Mouse (Mus musculus) cortical plate, adult 2 months (tissue): ENCODE results near the gene Mettl7a1. TPM values are rescaled to one million over a fixed set of nuclear protein-coding genes. Genes with fewer than 3 reads are reported as not detected.
A peak's percentile ranks its signal among the peaks of the same experiment; 100 is the strongest.
"Not testable (repeated sequence)": the region's sequence is repeated elsewhere in the genome, so short reads cannot be mapped to it uniquely, and the experiment has no call there.

ENCODE experiments used
- H3K27ac ChIP-seq: fragments of 200-500 bp; 2 replicates; pipeline ENCODE4 v1.5.1; 2012; ENCODE audit warnings: low read length, control low read depth, inconsistent platforms; ENCODE audit not compliant: insufficient read depth
- H3K4me1 ChIP-seq: fragments of 200-500 bp; 2 replicates; pipeline ENCODE4 v1.6.1; 2011; ENCODE audit warnings: low read length; ENCODE audit not compliant: control insufficient read depth, insufficient read depth
- H3K4me3 ChIP-seq: fragments of 200-500 bp; 2 replicates; pipeline ENCODE4 v1.5.1; 2011; ENCODE audit warnings: mild to moderate bottlenecking, low read length, control low read depth; ENCODE audit not compliant: insufficient read depth
- CTCF ChIP-seq: fragments of 200-500 bp; IDR thresholded peaks from 2 replicates; pipeline ENCODE4 v1.5.1; 2011; ENCODE audit warnings: mild to moderate bottlenecking, control low read depth, low read length; ENCODE audit not compliant: insufficient read depth; ENCODE audit errors: extremely low read depth
- POLR2A ChIP-seq: fragments of 200-500 bp; IDR thresholded peaks from 2 replicates; pipeline ENCODE4 v1.6.1; 2011; ENCODE audit warnings: mild to moderate bottlenecking, low read length, control low read depth; ENCODE audit not compliant: insufficient read depth; ENCODE audit errors: extremely low read depth
- polyA plus RNA-seq: library from polyadenylated mRNA; depleted of rRNA; stranded (reverse); fragments of >200 nt; gene quantifications from 2 replicates; pipeline ENCODE4 v1.2.3, GENCODE M21; 2012

Gene Mettl7a1
- polyA plus RNA-seq, 1 experiment, result 39.5 TPM

GRCm38 (mm10) chr15:100271411-100271810, 32.5 kb upstream of the Mettl7a1 start:
- TF ChIP-seq CTCF, result no peak
- no peak for TF ChIP-seq POLR2A
- Histone ChIP-seq H3K4me1 (no peaks in the 10 kb centered on the region), H3K27ac (no peak overlapping the region), H3K4me3 (no peak overlapping the region)

- not testable (repeated sequence) for H3K27ac ChIP-seq, H3K4me1 ChIP-seq, H3K4me3 ChIP-seq
Observed at GRCm38 (mm10) chr15:100273791-100274308, 30.1 kb upstream of the Mettl7a1 start.

- Histone ChIP-seq H3K4me1 (no peaks in the 10 kb centered on the region), H3K27ac (no peak overlapping the region), H3K4me3 (no peak overlapping the region)
- TF ChIP-seq POLR2A (no peak), CTCF (no peak)
Observed at GRCm38 (mm10) chr15:100274790-100275559, 29.0 kb upstream of the Mettl7a1 start.

GRCm38 (mm10) chr15:100276403-100276802, 27.5 kb upstream of the Mettl7a1 start:
- H3K4me3 ChIP-seq, result no peak overlapping the region
- H3K4me1 ChIP-seq, result no peaks in the 10 kb centered on the region
- H3K27ac ChIP-seq, result no peak overlapping the region
- TF ChIP-seq POLR2A (no peak), CTCF (no peak)

GRCm38 (mm10) chr15:100277586-100277985, 26.4 kb upstream of the Mettl7a1 start:
- Histone ChIP-seq H3K27ac (no peak overlapping the region), H3K4me1 (no peaks in the 10 kb centered on the region), H3K4me3 (no peak overlapping the region)
- TF ChIP-seq CTCF (no peak), POLR2A (no peak)

GRCm38 (mm10) chr15:100280626-100281025, 23.3 kb upstream of the Mettl7a1 start, which contains the start of gene Tmprss12:
Gene Tmprss12, plus strand, starts transcription at chr15:100280837.
- no peak for TF ChIP-seq CTCF
- no peak for TF ChIP-seq POLR2A
- no peaks in the 10 kb centered on the region for H3K4me1 ChIP-seq
- no peak within 1 kb of the TSS for H3K27ac ChIP-seq
- H3K4me3 ChIP-seq, result no peak within 1 kb of the TSS

- H3K4me3 ChIP-seq, result no peak overlapping the region
- no peak overlapping the region for H3K27ac ChIP-seq
- no peak for TF ChIP-seq CTCF
- TF ChIP-seq POLR2A, result no peak
- no peaks in the 10 kb centered on the region for H3K4me1 ChIP-seq
Observed at GRCm38 (mm10) chr15:100288980-100289379, 15.0 kb upstream of the Mettl7a1 start.

- peak overlapping the region; percentile 22; the same call in 1 of the 2 replicates for H3K27ac ChIP-seq
- H3K4me1 ChIP-seq, result no peaks in the 10 kb centered on the region
- TF ChIP-seq POLR2A, result no peak
- no peak for TF ChIP-seq CTCF
- H3K4me3 ChIP-seq, result no peak overlapping the region
Observed at GRCm38 (mm10) chr15:100290858-100291257, 13.1 kb upstream of the Mettl7a1 start.

- no peak for TF ChIP-seq POLR2A
- TF ChIP-seq CTCF, result no peak
- Histone ChIP-seq H3K4me3 (no peak overlapping the region), H3K27ac (no peak overlapping the region), H3K4me1 (no peaks in the 10 kb centered on the region)
Observed at GRCm38 (mm10) chr15:100292326-100292725, 11.6 kb upstream of the Mettl7a1 start.

GRCm38 (mm10) chr15:100297856-100298255, 6.1 kb upstream of the Mettl7a1 start:
- Histone ChIP-seq H3K4me3 (no peak overlapping the region), H3K27ac (no peak overlapping the region), H3K4me1 (no peaks in the 10 kb centered on the region)
- no peak for TF ChIP-seq CTCF
- no peak for TF ChIP-seq POLR2A

- H3K4me1 ChIP-seq, result no peaks in the 10 kb centered on the region
- H3K4me3 ChIP-seq, result no peak overlapping the region
- H3K27ac ChIP-seq, result no peak overlapping the region
- TF ChIP-seq POLR2A (no peak), CTCF (no peak)
Observed at GRCm38 (mm10) chr15:100300499-100300898, 3.4 kb upstream of the Mettl7a1 start.
